8 mouse cellular contexts compared by ENCODE assay signal in genomic region chr2:130906584-130907315, GRCm38 (mm10). TPM values are rescaled to one million over a fixed set of nuclear protein-coding genes. Genes with fewer than 3 reads are reported as not detected.
DNase-seq lines count a peak whose midpoint lies in the region; ATAC-seq and TF ChIP-seq lines count a peak whose summit lies in the region.

No protein-coding gene starts in this region.

- H3K9me3 ChIP-seq in E14TG2a.4 (ENCODE audit: low read length), result no peaks in the 10 kb centered on the region
- H3K9me3 ChIP-seq in heart, embryonic 13.5 days, result no peaks in the 10 kb centered on the region
- no peaks in the 10 kb centered on the region for H3K9me3 ChIP-seq in limb, embryonic 10.5 days (replicated peaks)
- H3K9me3 ChIP-seq in midbrain, embryonic 16.5 days (replicated peaks; ENCODE audit: control insufficient read depth, low read length, poor library complexity, severe bottlenecking), result no peaks in the 10 kb centered on the region

- WGBS in heart, embryonic 13.5 days, result under 1% methylated on average over 44 of the region's 58 CpGs
- 1% methylated on average over 40 of the region's 58 CpGs for WGBS in limb, embryonic 10.5 days
- under 1% methylated on average over 56 of the region's 58 CpGs for WGBS in midbrain, embryonic 16.5 days

- H3K27me3 ChIP-seq in E14TG2a.4 (ENCODE audit: insufficient read depth, low read length), result no peaks in the 10 kb centered on the region
- no peaks in the 10 kb centered on the region for H3K27me3 ChIP-seq in heart, embryonic 13.5 days (replicated peaks)
- no peaks in the 10 kb centered on the region for H3K27me3 ChIP-seq in limb, embryonic 10.5 days (ENCODE audit: low read depth, poor library complexity, severe bottlenecking)
- no peaks in the 10 kb centered on the region for H3K27me3 ChIP-seq in midbrain, embryonic 16.5 days (ENCODE audit: control insufficient read depth, insufficient read depth, low read depth, low read length)

- peak overlapping the region; percentile 94 for H3K4me3 ChIP-seq in E14TG2a.4 (replicated peaks; ENCODE audit: low read length)
- peak overlapping the region; percentile 99 for H3K4me3 ChIP-seq in heart, embryonic 13.5 days
- peak overlapping the region; percentile 90 for H3K4me3 ChIP-seq in limb, embryonic 10.5 days
- peak overlapping the region; percentile 85 for H3K4me3 ChIP-seq in midbrain, embryonic 16.5 days (ENCODE audit: low read depth, low read length)

- peak; percentile 22; the same call in 1 of the 2 replicates for ATAC-seq in heart, embryonic 13.5 days (ENCODE audit: extremely low read depth, insufficient number of reproducible peaks, low FRiP score, low TSS enrichment)
- ATAC-seq in midbrain, embryonic 16.5 days, result peak; percentile 54

- TF ChIP-seq CTCF in E14TG2a.4 (conservative IDR thresholded peaks at IDR 0.05; ENCODE audit: low read length), result no peak

- H3K9ac ChIP-seq in heart, embryonic 13.5 days, result peak overlapping the region; percentile 97
- peak overlapping the region; percentile 94 for H3K9ac ChIP-seq in midbrain, embryonic 16.5 days (ENCODE audit: low read depth, low read length)

- H3K4me1 ChIP-seq in E14TG2a.4 (replicated peaks; ENCODE audit: low read depth, low read length), result peaks cover 18% of the 10 kb centered on the region
- peaks cover 25% of the 10 kb centered on the region for H3K4me1 ChIP-seq in heart, embryonic 13.5 days
- peaks cover 23% of the 10 kb centered on the region for H3K4me1 ChIP-seq in limb, embryonic 10.5 days
- H3K4me1 ChIP-seq in midbrain, embryonic 16.5 days (ENCODE audit: control insufficient read depth, insufficient read depth, low read length), result peaks cover 23% of the 10 kb centered on the region

- peak overlapping the region; percentile 80 for H3K27ac ChIP-seq in heart, embryonic 13.5 days (replicated peaks)
- peak overlapping the region; percentile 87 for H3K27ac ChIP-seq in limb, embryonic 10.5 days
- peak overlapping the region; percentile 89 for H3K27ac ChIP-seq in midbrain, embryonic 16.5 days (ENCODE audit: low read length)

- DNase-seq in kidney, adult 11 months, result peak; percentile 31
- no peak for DNase-seq in kidney, adult 9 months
- peak; percentile 14 for DNase-seq in embryo, embryonic 9.5 days (ENCODE audit: extremely low spot score)
- peak; percentile 61 for DNase-seq in limb, embryonic 10.5 days (ENCODE audit: low spot score)
- no peak for DNase-seq in urinary bladder, postnatal 10 days (ENCODE audit: low spot score)

- H3K36me3 ChIP-seq in E14TG2a.4 (ENCODE audit: insufficient read depth, low read length), result peaks cover 7% of the 10 kb centered on the region; the same call in 1 of the 2 replicates
- no peaks in the 10 kb centered on the region for H3K36me3 ChIP-seq in heart, embryonic 13.5 days
- no peaks in the 10 kb centered on the region for H3K36me3 ChIP-seq in limb, embryonic 10.5 days
- H3K36me3 ChIP-seq in midbrain, embryonic 16.5 days (ENCODE audit: control insufficient read depth, insufficient read depth, low read length), result no peaks in the 10 kb centered on the region

- peak overlapping the region; percentile 93 for H3K4me2 ChIP-seq in heart, embryonic 13.5 days
- H3K4me2 ChIP-seq in midbrain, embryonic 16.5 days (ENCODE audit: low read length), result peak overlapping the region; percentile 58

RNA-seq across cellular contexts. Expression of gene Atrn, which starts 0.5 kb away (rescaled TPM):
- polyA plus RNA-seq in heart, embryonic 13.5 days (2015; fragmentation: Nextera tagmentation; extraction: Ambion mirVana), result 3.7 and 4.7 TPM in 2 replicates
- 5.7 and 6.9 TPM in 2 replicates for polyA plus RNA-seq in limb, embryonic 10.5 days (2016; fragmentation: Nextera tagmentation; extraction: Ambion mirVana)
- polyA plus RNA-seq in midbrain, embryonic 16.5 days (2015; fragmentation: Nextera tagmentation; extraction: Ambion mirVana), result 15.0 TPM in 2 replicates

RNA-seq across cellular contexts. Expression of gene 4930402H24Rik, which starts 0.5 kb away (rescaled TPM):
- polyA plus RNA-seq in heart, embryonic 13.5 days (2015; fragmentation: Nextera tagmentation; extraction: Ambion mirVana), result 44.5 and 46.0 TPM in 2 replicates
- 16.2 and 20.5 TPM in 2 replicates for polyA plus RNA-seq in limb, embryonic 10.5 days (2016; fragmentation: Nextera tagmentation; extraction: Ambion mirVana)
- 98.1 and 108 TPM in 2 replicates for polyA plus RNA-seq in midbrain, embryonic 16.5 days (2015; fragmentation: Nextera tagmentation; extraction: Ambion mirVana)

Comparison
In these comparisons a context has a peak if more than half of its experiments do, and no peak if none do; other contexts are left out.
1. DNase-seq: peak in kidney, adult 11 months (single experiment), embryo, embryonic 9.5 days (single experiment) and limb, embryonic 10.5 days (single experiment); none in kidney, adult 9 months (single experiment) and urinary bladder, postnatal 10 days (single experiment).
2. Peak in every context shown above with its lines, with median percentiles within 50 percentile points of each other: H3K4me3 ChIP-seq and H3K27ac ChIP-seq.